Mouse (Mus musculus) embryonic fibroblast, embryonic 13.5 days (primary cell): Measurements from ENCODE around the gene Pde8b.

Source experiments
- CTCF ChIP-seq: IDR thresholded peaks from 2 replicates; pipeline ENCODE4 v1.5.1; 2011; ENCODE audit warnings: mild to moderate bottlenecking, control low read depth, low read length, moderate library complexity, borderline replicate concordance; ENCODE audit not compliant: insufficient read depth
- POLR2A ChIP-seq: IDR thresholded peaks from 2 replicates; pipeline ENCODE4 v1.6.1; 2011; ENCODE audit warnings: low read depth, mild to moderate bottlenecking, control low read depth, low read length, moderate library complexity

- no peak for TF ChIP-seq CTCF
- TF ChIP-seq POLR2A: no peak
These were observed 186.6 kb downstream of the Pde8b start for GRCm38 (mm10) chr13:95063390-95064017.
